Mouse (Mus musculus) monocyte, adult 2 months (primary cell): ENCODE data around the gene Ighmbp2.
"Not testable (repeated sequence)": the region's sequence is repeated elsewhere in the genome, so short reads cannot be mapped to it uniquely, and the experiment has no call there.

Experiments
- DNase-seq, 2 experiments: peaks; one replicate each; pipeline ENCODE4 v3.0.0; 2022; ENCODE audit warnings: low spot score in 2 of 2, low read depth in 1 of 2

Gene Ighmbp2

GRCm38 (mm10) chr19:3289006-3289405 lies 6.2 kb upstream of the Ighmbp2 start:
- no peak for DNase-seq

DNA sequence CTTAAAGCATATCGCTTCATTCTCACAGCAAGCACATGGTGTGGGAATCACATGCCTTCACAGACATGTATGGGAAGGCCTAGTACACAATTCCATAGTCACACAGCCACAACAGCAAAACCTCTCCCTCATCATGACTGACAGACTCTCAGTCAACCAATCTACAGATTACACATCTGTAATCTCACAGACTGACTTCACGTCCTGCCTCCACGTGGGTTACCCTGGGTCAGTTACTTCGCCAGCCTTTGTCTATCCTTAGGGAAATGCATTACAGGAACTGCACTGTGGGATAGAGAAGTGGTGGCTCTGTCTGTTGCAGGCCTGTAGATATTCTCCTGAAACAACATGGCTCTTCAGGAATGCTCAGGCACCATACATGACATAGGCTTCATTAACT lies 931 bp downstream of the Ighmbp2 start:
- DNase-seq, result no peak

- DNase-seq, result no peak
Observed at GRCm38 (mm10) chr19:3275744-3276365, 7.0 kb downstream of the Ighmbp2 start.

DNA sequence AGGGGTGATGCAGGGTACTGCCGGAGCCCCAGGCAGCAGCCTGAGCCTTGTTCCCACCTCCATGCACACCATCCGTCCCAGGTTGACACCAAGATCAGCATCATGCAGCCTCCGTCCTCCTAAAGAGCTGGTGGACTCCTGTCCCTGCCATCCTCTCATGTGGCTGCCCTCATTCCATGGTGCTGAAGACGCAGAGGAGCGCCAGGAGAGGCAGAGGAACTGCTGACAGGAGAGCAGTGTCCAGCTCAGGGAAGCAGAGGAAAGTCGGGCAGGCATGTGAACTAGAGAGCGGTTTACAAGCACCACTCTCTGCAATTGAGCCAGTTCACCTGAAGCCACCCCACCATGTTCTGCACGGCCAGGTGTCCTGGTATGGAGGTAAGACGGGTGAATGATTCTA lies 9.5 kb downstream of the Ighmbp2 start:
- DNase-seq, result no peak

DNA sequence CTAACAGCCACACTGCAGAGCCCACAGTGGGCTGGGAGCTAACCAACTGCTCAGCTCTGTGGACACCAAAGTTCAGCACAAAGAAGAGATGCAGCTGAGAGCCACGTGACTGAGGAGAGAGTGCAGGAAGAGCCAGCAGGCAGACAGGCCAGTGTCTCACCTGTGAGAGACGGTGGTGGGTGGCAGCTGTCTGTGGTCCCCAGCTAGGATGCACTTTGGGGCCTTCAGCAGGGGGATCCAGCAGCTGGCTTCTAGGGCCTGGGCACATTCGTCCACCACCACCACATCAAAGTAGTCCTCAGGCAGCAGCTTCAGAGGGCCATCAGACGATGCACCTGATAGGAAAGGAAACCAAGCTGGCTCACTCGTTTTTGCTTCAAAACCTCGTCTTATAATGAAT lies 11.5 kb downstream of the Ighmbp2 start:
- no peak for DNase-seq

DNA sequence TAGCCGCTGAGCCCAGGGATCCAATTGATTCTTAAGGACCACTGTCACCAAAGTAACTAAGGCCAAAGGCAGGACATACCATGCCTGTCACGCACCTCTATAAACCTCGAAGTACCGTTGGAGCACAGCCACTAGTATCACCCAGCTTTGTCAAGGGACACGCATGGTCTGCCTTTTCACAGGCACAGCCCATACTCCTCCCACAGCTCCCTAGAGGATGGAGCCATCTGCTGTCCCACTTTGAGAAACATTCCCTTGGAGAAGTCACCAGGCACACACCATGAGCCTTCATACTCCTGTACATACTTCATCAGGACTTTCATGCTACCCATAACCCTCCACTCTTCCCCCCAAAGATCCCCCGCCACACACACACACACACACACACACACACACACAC lies 13.0 kb downstream of the Ighmbp2 start:
- no peak for DNase-seq

DNA sequence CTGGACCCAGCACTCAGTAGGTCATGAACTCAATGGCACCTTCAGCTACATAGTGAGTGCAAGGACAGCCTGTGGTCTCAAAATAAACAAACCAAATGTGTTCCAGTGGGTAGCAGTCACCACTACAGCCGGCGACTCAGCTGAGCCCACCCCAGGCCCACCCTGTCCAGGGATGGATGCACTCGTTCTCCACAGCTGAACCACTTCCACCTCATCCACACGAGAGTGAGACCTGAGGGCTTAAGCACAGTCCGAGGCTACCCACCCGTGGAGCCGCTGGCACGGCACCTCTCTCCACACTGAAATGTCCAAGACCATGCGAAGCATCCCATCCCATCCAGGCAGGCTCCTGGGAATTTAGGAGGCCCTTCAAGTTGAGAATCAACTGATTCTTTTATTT lies 13.5 kb downstream of the Ighmbp2 start:
- DNase-seq, result no peak

DNA sequence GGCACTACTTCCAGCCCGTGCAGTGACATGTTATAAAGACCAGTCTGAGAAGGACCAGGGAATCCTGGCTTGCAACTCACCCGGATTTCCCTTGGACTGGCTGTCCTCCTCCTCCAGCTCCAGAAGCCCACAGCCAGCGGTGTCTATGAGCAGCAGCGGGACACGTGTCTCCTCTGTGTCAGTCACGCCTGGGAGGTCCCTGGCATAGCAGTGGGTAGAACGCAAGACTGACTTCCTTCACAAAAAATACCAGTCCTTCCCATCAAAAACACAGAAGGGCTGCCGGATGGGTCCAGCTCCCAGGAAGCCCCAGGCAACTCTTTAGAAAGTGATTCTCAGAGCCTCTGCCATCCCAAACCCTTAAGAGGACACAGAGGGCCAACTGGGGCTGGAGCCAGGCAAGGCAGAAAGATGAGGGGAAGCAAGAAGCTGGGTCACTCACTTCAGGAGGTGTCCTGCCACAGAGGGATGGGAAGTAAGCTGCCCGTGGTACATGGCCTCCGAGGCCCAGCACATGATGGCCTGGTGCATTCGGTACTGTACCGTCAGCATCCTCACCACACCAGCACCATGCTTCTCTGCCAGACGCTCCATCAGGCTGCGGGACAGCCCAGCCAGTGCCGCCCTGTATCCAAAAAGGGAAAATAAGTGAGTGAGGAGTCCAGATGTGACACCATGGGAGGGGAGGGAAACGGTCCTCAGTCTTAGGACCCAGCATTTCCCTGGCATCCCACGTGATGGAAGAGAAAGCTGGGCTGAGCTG lies 14.4 kb downstream of the Ighmbp2 start:
- DNase-seq, result no peak

- DNase-seq, result no peak
Observed at GRCm38 (mm10) chr19:3267340-3267739, 15.5 kb downstream of the Ighmbp2 start.

DNA sequence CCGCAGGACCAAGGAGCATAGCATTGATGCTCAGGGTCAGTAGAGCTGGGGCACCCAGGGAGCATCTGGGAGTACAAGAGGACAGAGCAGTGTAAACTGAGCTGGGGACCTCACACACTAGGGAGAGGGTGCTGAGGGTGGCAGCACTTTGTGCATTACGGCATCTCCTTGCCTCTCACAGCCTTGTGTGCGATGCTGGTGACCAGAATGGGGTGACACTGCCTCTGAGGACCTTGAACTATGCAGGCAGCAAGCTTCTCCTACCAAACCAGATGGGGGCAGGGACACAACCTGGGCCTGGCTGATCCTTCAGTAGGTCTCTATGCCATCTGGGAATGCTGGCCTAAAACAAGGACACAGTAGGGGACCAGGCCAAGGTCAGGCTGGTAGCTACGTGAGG lies 16.1 kb downstream of the Ighmbp2 start:
- no peak for DNase-seq

DNA sequence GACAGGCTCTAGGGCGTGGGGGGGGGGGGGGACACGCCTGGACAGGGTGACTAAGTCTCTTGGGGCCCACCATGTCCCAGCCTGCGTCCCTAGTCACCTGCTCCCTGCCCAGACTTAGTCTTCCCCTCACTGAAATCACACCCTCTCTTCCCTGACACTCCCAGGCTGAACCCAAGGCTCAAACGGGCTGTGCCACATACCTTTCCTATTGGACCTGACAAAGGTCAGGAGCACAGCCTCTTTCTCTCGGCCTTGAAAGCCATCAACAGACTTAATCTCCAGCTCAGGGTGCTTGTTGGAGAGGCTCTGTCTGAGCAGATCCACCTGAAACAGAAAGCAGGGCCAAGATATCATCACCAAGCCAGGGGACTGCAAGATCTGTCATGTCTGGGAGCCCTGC lies 16.7 kb downstream of the Ighmbp2 start:
- DNase-seq, result no peak

GRCm38 (mm10) chr19:3265180-3265579 lies 17.6 kb downstream of the Ighmbp2 start:
- no peak for DNase-seq

DNA sequence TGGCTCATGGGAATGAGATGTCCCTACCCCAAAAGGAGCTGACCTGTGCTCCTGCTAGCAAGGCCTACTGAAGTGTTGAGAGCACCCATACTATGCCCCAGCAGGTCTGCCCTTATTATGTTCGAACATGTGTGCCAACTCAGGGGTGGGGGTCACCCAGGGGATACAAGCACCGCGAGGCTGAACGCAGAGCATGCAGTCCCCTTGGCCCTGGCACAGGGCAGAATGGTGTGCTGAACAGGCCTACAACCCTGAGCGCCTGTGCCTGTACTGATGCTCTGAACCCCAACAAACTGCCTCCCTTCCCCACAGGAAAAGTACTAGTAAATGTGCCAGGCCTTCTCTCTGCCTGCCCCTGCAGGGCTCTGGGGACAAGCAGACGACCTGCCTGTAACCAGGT lies 18.5 kb downstream of the Ighmbp2 start:
- no peak for DNase-seq

GRCm38 (mm10) chr19:3261764-3262525 lies 20.9 kb downstream of the Ighmbp2 start:
- DNase-seq, result no peak

GRCm38 (mm10) chr19:3261336-3261735 lies 21.5 kb downstream of the Ighmbp2 start:
- DNase-seq, result no peak

GRCm38 (mm10) chr19:3260591-3260990 lies 22.2 kb downstream of the Ighmbp2 start:
- DNase-seq, result no peak

DNA sequence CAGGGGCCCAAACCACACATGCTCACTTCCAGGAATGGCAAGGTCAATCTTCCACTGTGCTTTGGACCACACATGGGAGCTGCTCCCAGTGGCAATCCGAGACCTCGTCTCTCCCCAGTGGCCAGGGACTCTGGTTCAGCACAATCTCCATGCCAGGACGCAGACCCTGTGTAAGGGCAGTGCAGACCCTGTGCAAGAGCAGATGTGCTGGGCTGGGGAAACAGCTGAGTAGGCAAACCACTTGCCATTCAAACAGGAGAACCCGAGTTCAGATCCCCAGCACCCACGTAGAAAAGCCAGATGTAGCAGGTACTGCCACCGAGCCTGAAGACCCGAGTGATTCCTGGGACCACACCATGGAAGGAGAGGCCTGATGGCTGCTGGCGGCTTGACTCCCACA lies 22.8 kb downstream of the Ighmbp2 start:
- no peak for DNase-seq

- DNase-seq, result not testable (repeated sequence)
Observed at GRCm38 (mm10) chr19:3225261-3225660, 57.6 kb downstream of the Ighmbp2 start.

GRCm38 (mm10) chr19:3214937-3215336 lies 67.9 kb downstream of the Ighmbp2 start:
- DNase-seq, result not testable (repeated sequence)
